Mouse (Mus musculus) stomach, postnatal 0 days (tissue): ENCODE measurements at regions not wholly inside any gene's neighbourhood (a gene's known extent, or its start where the extent isn't known, plus 50 kb on each side); places are given as distances from the start of the nearest gene placed in this dataset.

Experiments used
- ATAC-seq: fragments of 200-750 bp; cut with Nextera tagmentation; 2 replicates; pipeline ENCODE4 v1.8.0; 2017; ENCODE audit not compliant: low FRiP score, low TSS enrichment
- DNase-seq: peaks from one replicate; pipeline ENCODE4 v3.0.0-alpha.2; 2016; ENCODE audit warnings: low spot score
- H3K27ac ChIP-seq: fragments of 300-500 bp; sonication (generic); replicated peaks from 2 replicates; pipeline ENCODE4 v1.5.1; 2014; ENCODE audit warnings: mild to moderate bottlenecking, control low read depth
- H3K27me3 ChIP-seq: fragments of 300-500 bp; sonication (generic); 2 replicates; pipeline ENCODE4 v1.6.1; 2014; ENCODE audit warnings: low read length; ENCODE audit not compliant: control insufficient read depth, insufficient read depth
- H3K36me3 ChIP-seq: fragments of 300-500 bp; sonication (generic); 2 replicates; pipeline ENCODE4 v1.6.1; 2014; ENCODE audit warnings: low read length, mixed read lengths; ENCODE audit not compliant: control insufficient read depth, insufficient read depth
- H3K4me1 ChIP-seq: fragments of 300-500 bp; sonication (generic); replicated peaks from 2 replicates; pipeline ENCODE4 v1.6.1; 2014; ENCODE audit warnings: antibody characterized with exemption; ENCODE audit not compliant: control insufficient read depth, insufficient read depth
- H3K4me2 ChIP-seq: fragments of 300-500 bp; sonication (generic); replicated peaks from 2 replicates; pipeline ENCODE4 v1.6.1; 2014; ENCODE audit warnings: low read depth, mild to moderate bottlenecking, control low read depth, moderate library complexity
- H3K4me3 ChIP-seq: fragments of 300-500 bp; sonication (generic); 2 replicates; pipeline ENCODE4 v1.5.1; 2014; ENCODE audit warnings: low read depth, low read length, control low read depth
- H3K9ac ChIP-seq: fragments of 300-500 bp; sonication (generic); 2 replicates; pipeline ENCODE4 v1.6.1; 2014; ENCODE audit warnings: mild to moderate bottlenecking, low read length, control low read depth, mixed read lengths
- H3K9me3 ChIP-seq: fragments of 300-500 bp; sonication (generic); 2 replicates; pipeline ENCODE4 v1.6.1; 2016; ENCODE audit warnings: low read length; ENCODE audit not compliant: control insufficient read depth
- CTCF ChIP-seq: IDR thresholded peaks from 2 replicates; pipeline ENCODE4 v1.5.1; 2016; ENCODE audit warnings: antibody characterized with exemption, low read depth, mild to moderate bottlenecking, moderate library complexity
- EP300 ChIP-seq: optimal IDR thresholded peaks from 2 replicates; pipeline ENCODE3; 2016; ENCODE audit warnings: antibody characterized with exemption
- WGBS: fragments of 180-500 bp; shearing (Covaris S2); extraction: QIAGEN DNeasy Blood & Tissue Kit; methylation state at CpG from one replicate; pipeline ENCODE4 v1.1.7; 2014; 5-methylcytosine and 5-hydroxymethylcytosine counted together

DNA sequence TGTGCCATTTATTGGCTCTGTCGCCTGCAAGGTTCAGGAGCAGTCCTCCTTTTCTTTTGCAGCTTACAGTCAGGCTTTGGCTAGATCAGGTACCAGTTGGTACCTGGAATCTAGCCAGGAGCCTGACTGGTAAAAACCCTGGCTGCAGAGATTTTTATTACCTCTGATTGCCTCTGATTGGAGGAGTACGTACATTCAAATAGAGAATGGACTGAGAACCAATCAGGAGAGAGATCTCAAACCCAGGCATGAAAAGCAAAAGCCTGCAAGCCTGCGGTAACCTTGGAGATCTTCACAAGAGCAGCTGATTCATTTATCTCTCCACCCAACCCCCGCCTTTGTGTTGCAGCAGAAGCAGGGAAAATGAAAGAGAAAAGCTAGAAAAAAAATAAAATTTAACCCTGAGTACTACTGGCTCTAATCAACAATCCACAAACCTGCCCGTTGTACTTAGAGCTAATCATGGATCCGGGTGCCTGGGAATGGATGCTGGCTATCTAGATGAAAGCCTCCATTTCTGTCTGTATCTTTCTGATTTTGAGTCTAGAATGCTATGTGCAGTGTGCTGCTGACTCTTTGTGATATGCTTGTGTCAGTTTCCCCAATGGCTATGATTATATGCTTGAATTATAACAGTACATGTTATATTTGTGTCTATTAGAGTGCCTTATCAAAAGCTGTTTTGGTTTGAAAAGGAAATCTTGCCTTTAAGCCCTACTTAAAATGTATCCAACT lies 406.2 kb upstream of the Ndn start:
- Histone ChIP-seq H3K4me3 (no peak overlapping the region), H3K36me3 (no peaks in the 10 kb centered on the region), H3K4me1 (no peaks in the 10 kb centered on the region), H3K9ac (no peak overlapping the region), H3K27ac (no peak overlapping the region), H3K4me2 (no peak overlapping the region), H3K27me3 (no peaks in the 10 kb centered on the region), H3K9me3 (no peaks in the 10 kb centered on the region)
- TF ChIP-seq CTCF (no peak), EP300 (no peak)
- 44% methylated on average over 6 of the region's 6 CpGs for WGBS
- DNase-seq (no peak), ATAC-seq (peak; percentile 49)

DNA sequence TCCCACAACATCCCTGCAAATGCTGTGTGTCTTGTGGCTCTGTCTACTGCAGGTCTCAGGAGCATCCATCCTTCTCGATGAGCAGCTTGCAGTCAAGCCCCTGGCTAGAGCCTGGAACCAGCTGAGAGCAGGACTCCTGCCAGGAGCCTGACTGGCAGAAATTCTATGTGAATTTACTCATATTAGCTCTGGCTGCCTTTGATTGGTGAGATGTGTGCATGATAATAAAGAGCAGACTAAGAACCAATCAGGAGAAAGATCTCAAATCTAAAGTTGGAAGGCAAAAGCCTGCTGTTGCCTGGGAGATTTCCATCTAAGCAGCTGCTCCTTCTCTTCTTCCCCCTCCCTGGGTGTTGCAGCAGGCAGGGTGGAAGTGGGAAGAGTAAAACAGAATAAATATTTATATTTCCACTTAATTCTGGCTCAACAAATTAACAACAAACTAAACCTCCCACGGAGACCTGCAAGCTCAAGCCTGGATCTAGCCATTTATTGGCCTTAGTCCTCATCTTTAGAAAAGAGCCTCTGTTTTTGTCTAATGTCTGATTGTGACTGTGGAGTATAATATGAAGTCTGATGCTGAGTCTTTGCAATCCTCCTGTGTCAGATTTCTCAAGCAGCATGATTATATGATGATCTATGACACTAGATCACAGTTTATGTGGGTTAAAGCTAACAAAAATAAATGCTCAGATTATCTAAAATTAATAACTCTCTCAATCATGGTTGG lies 364.0 kb upstream of the Ndn start:
- DNase-seq (no peak), ATAC-seq (peak; percentile 65; the same call in 1 of the 2 replicates)
- no peaks in the 10 kb centered on the region for H3K27me3 ChIP-seq
- H3K9ac ChIP-seq = no peak overlapping the region
- TF ChIP-seq CTCF (no peak), EP300 (no peak)
- H3K4me3 ChIP-seq = no peak overlapping the region
- H3K27ac ChIP-seq = no peak overlapping the region
- 27% methylated on average over 2 of the region's 2 CpGs for WGBS
- no peak overlapping the region for H3K4me2 ChIP-seq
- H3K9me3 ChIP-seq = no peaks in the 10 kb centered on the region
- no peaks in the 10 kb centered on the region for H3K4me1 ChIP-seq
- H3K36me3 ChIP-seq = no peaks in the 10 kb centered on the region

DNA sequence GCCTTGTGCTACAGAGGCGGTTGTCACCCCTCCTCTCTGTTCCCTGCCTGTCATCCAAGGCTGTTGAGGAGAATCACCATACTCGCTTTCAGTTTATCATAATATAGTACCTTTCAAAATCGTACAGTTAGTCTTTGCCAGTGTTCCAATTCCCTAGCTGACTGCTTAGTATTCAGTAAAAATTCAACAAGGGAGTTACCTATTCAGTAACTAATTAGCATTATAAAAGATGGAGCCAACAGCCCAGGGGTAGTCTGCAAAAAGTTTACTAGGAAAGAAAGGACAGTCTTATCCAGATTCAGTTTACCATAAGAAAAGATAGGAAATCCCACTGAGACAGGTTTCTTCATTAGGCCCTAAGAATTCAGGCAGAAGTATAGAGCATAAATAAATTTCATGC lies 319.7 kb upstream of the Ndn start:
- Histone ChIP-seq H3K27ac (no peak overlapping the region), H3K36me3 (no peaks in the 10 kb centered on the region), H3K9me3 (no peaks in the 10 kb centered on the region), H3K4me2 (no peak overlapping the region), H3K27me3 (no peaks in the 10 kb centered on the region), H3K9ac (no peak overlapping the region), H3K4me1 (no peaks in the 10 kb centered on the region), H3K4me3 (no peak overlapping the region)
- 86% methylated on average over 3 of the region's 3 CpGs for WGBS
- DNase-seq (no peak), ATAC-seq (no peak)
- TF ChIP-seq CTCF = no peak
- TF ChIP-seq EP300 = no peak

DNA sequence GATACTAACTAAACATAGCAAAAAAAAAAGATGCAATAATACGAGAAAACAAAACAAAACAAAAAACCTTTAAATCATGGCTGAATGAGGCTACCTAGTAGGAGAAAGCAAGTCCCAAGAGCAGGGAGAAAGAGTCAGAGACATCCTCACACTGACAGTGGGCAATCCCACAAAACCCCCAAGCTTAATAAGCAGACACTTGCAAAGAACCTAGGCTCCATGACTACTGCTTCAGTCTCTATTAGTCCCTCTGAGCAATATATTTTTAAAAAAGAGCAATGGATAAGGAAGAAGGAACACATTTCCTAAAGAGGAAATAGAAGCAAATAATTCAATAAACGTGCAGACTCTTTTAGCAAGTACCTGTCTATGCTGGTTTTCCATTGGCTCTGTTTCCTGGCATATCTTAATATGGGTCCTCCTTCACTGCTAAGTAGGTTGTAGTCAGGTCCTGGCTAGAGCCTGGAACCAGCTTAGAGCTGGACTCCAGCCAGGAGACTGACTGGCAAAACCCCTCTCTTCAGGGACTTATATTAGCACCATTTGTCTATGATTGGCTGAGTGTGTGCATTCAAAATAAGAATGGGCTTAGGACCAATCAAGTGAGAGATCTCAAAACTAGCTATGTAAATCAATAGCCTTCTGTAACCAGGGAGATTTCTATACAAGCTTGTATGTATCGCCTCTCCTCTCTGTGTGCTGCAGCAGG lies 300.5 kb upstream of the Ndn start:
- Histone ChIP-seq H3K9ac (no peak overlapping the region), H3K27me3 (no peaks in the 10 kb centered on the region), H3K4me3 (no peak overlapping the region), H3K4me1 (no peaks in the 10 kb centered on the region), H3K27ac (no peak overlapping the region), H3K36me3 (no peaks in the 10 kb centered on the region), H3K4me2 (no peak overlapping the region), H3K9me3 (no peaks in the 10 kb centered on the region)
- no peak for TF ChIP-seq CTCF
- no peak for ATAC-seq
- DNase-seq = no peak
- WGBS = 52% methylated on average over 3 of the region's 3 CpGs

DNA sequence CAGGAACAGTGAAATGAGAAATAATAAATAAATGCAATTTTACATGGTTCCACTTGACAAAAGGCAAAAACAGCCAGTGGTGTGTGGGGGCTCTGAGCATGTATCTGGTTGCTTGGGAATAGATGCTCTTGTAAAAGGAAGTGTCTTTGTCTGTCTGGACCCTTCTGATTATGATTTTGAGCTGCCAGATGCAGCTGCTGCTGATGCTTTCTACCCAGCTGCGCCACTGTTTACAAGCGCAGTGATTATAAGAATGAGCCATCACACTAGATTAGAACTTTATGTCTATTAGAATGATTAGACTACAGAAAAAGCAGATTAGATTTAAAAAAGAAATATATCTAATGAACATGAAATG lies 299.9 kb upstream of the Ndn start:
- ATAC-seq (no peak), DNase-seq (no peak)
- no peak for TF ChIP-seq EP300
- no peak for TF ChIP-seq CTCF
- Histone ChIP-seq H3K4me3 (no peak overlapping the region), H3K9ac (no peak overlapping the region), H3K9me3 (no peaks in the 10 kb centered on the region), H3K36me3 (no peaks in the 10 kb centered on the region), H3K27me3 (no peaks in the 10 kb centered on the region), H3K4me1 (no peaks in the 10 kb centered on the region), H3K27ac (no peak overlapping the region), H3K4me2 (no peak overlapping the region)
- 70% methylated on average over 2 of the region's 2 CpGs for WGBS

DNA sequence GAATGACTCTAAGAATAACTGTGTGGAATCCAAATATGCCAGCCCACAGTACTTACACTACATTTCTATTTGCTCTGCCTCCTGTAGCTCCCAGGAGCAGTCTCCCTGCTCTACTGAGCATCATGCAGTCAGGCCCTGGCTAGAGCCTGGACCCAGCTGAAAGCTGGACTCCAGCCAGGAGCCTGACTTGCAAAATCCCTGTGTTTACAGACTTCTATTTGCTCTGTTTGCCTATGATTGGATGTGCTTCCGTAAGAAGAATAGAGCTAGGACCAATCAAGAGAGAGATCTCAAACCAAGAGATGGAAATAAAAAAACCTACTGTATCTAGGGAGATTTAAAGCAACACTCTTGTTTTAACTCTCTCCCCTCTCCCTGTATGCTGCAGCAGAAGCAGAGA lies 267.8 kb upstream of the Ndn start:
- no peaks in the 10 kb centered on the region for H3K9me3 ChIP-seq
- no peaks in the 10 kb centered on the region for H3K27me3 ChIP-seq
- DNase-seq (peak; percentile 57), ATAC-seq (peak; percentile 92)
- H3K27ac ChIP-seq = no peak overlapping the region
- H3K9ac ChIP-seq = no peak overlapping the region
- H3K4me1 ChIP-seq = no peaks in the 10 kb centered on the region
- H3K36me3 ChIP-seq = no peaks in the 10 kb centered on the region
- H3K4me3 ChIP-seq = no peak overlapping the region
- WGBS = 41% methylated on average over 1 of the region's 1 CpGs
- no peak for TF ChIP-seq CTCF
- no peak for TF ChIP-seq EP300
- no peak overlapping the region for H3K4me2 ChIP-seq
